Mouse (Mus musculus) heart, postnatal 0 days (tissue): ENCODE data around the gene Gm35549. TPM values are rescaled to one million over a fixed set of nuclear protein-coding genes. Genes with fewer than 3 reads are reported as not detected.
A peak's percentile ranks its signal among the peaks of the same experiment; 100 is the strongest.
"Not testable (repeated sequence)": the region's sequence is repeated elsewhere in the genome, so short reads cannot be mapped to it uniquely, and the experiment has no call there.

Source experiments
- ATAC-seq: fragments of 200-750 bp; cut with Nextera tagmentation; 2 replicates; pipeline ENCODE4 v1.8.0; 2017; ENCODE audit warnings: low read depth, moderate number of reproducible peaks, moderate library complexity; ENCODE audit not compliant: insufficient read depth
- DNase-seq: peaks from one replicate; pipeline ENCODE4 v3.0.0-alpha.2; 2016; ENCODE audit warnings: low spot score
- H3K27ac ChIP-seq: fragments of 300-500 bp; sonication (generic); 2 replicates; pipeline ENCODE4 v1.5.1; 2014; ENCODE audit warnings: low read depth, mild to moderate bottlenecking
- H3K27me3 ChIP-seq: fragments of 300-500 bp; sonication (generic); 2 replicates; pipeline ENCODE4 v1.6.1; 2014; ENCODE audit warnings: low read length, mixed read lengths; ENCODE audit not compliant: control insufficient read depth, insufficient read depth
- H3K36me3 ChIP-seq: fragments of 300-500 bp; sonication (generic); replicated peaks from 2 replicates; pipeline ENCODE4 v1.6.1; 2014; ENCODE audit warnings: low read length, mixed read lengths; ENCODE audit not compliant: control insufficient read depth, insufficient read depth
- H3K4me1 ChIP-seq: fragments of 300-500 bp; sonication (generic); 2 replicates; pipeline ENCODE4 v1.6.1; 2014; ENCODE audit warnings: antibody characterized with exemption; ENCODE audit not compliant: control insufficient read depth, insufficient read depth
- H3K4me2 ChIP-seq: fragments of 300-500 bp; sonication (generic); 2 replicates; pipeline ENCODE4 v1.6.1; 2014; ENCODE audit warnings: low read depth, mild to moderate bottlenecking, low read length, moderate library complexity
- H3K4me3 ChIP-seq: fragments of 300-500 bp; sonication (generic); 2 replicates; pipeline ENCODE4 v1.5.1; 2014; ENCODE audit warnings: low read depth, low read length
- H3K9ac ChIP-seq: fragments of 300-500 bp; sonication (generic); replicated peaks from 2 replicates; pipeline ENCODE4 v1.6.1; 2014; ENCODE audit warnings: low read depth, low read length, mixed read lengths
- H3K9me3 ChIP-seq: fragments of 300-500 bp; sonication (generic); replicated peaks from 2 replicates; pipeline ENCODE4 v1.6.1; 2016; ENCODE audit warnings: low read length; ENCODE audit not compliant: control insufficient read depth
- CTCF ChIP-seq: IDR thresholded peaks from 2 replicates; pipeline ENCODE4 v1.5.1; 2016; ENCODE audit warnings: antibody characterized with exemption, control low read depth, low read depth
- EP300 ChIP-seq: IDR thresholded peaks from 2 replicates; pipeline ENCODE4 v1.6.1; 2016; ENCODE audit warnings: antibody characterized with exemption, low read depth
- WGBS: fragments of 180-500 bp; shearing (Covaris S2); extraction: QIAGEN DNeasy Blood & Tissue Kit; methylation state at CpG from one replicate; pipeline ENCODE4 v1.1.7; 2014; 5-methylcytosine and 5-hydroxymethylcytosine counted together
- polyA plus RNA-seq: library from polyadenylated mRNA; unstranded; fragments of >200 nt; fragmentation: Nextera tagmentation; extraction: Ambion mirVana; gene quantifications from 2 replicates; pipeline ENCODE4 v1.2.1, GENCODE M21; 2015
- total RNA-seq: library from RNA; depleted of rRNA; stranded (reverse); fragments of >200 nt; gene quantifications from 2 replicates; pipeline ENCODE4 v1.2.3, GENCODE M21; 2014; ENCODE audit warnings: low replicate concordance

The Gm35549 gene
- total and polyA plus RNA-seq, 2 experiments from 2014 or later, result 0.20 TPM; not detected in 1

- Histone ChIP-seq H3K27me3 (no peaks in the 10 kb centered on the region), H3K4me3 (no peak overlapping the region)
- TF ChIP-seq CTCF (no peak), EP300 (no peak)
Measured at GRCm38 (mm10) chr9:122856716-122857115, 12.9 kb upstream of the Gm35549 start.

GRCm38 (mm10) chr9:122855617-122856016 lies 11.8 kb upstream of the Gm35549 start:
- TF ChIP-seq CTCF, result no peak
- TF ChIP-seq EP300, result no peak
- peaks cover 94% of the 10 kb centered on the region for H3K36me3 ChIP-seq

More at GRCm38 (mm10) chr9:122856716-122857115, 12.9 kb upstream of the Gm35549 start:
- H3K4me1 ChIP-seq, result no peaks in the 10 kb centered on the region
- no peak overlapping the region for H3K27ac ChIP-seq
- peaks cover 43% of the 10 kb centered on the region for H3K9me3 ChIP-seq
- DNase-seq, result no peak
- ATAC-seq, result no peak
- 98% methylated on average over 3 of the region's 3 CpGs for WGBS
- peaks cover 95% of the 10 kb centered on the region for H3K36me3 ChIP-seq
- H3K9ac ChIP-seq, result no peak overlapping the region
- no peak overlapping the region for H3K4me2 ChIP-seq

DNA sequence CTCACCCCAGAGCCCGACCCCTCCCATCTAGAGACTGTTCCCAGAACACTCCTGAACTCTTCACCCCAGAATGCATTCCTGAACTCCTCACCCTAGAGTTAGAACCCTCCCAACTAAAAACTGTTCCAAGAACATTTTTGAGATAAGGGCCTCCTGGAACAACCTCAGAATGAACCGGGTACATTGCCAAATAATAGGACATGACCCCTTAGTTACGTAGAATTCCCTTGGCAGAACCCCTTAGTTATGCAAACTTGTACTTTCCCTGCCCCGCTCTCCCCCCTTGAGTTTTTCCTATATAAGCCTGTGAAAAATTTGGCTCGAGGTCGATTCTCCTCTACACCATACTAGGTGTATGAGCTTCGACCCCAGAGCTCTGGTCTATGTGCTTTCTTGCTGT lies 11.3 kb upstream of the Gm35549 start:
- not testable (repeated sequence) for H3K4me3 ChIP-seq, H3K9ac ChIP-seq, H3K27me3 ChIP-seq, DNase-seq, H3K4me1 ChIP-seq, H3K4me2 ChIP-seq
- H3K36me3 ChIP-seq, result peaks cover 94% of the 10 kb centered on the region
- ATAC-seq, result peak; percentile 33; the same call in 1 of the 2 replicates
- peak overlapping the region; percentile 67; the same call in 1 of the 2 replicates for H3K27ac ChIP-seq
- H3K9me3 ChIP-seq, result peaks cover 27% of the 10 kb centered on the region
- 38% methylated on average over 2 of the region's 7 CpGs for WGBS

More at GRCm38 (mm10) chr9:122855617-122856016, 11.8 kb upstream of the Gm35549 start:
- Histone ChIP-seq H3K4me3 (no peak overlapping the region), H3K9ac (no peak overlapping the region), H3K9me3 (peaks cover 32% of the 10 kb centered on the region), H3K4me2 (no peak overlapping the region), H3K27me3 (no peaks in the 10 kb centered on the region), H3K27ac (peak overlapping the region; percentile 67), H3K4me1 (no peaks in the 10 kb centered on the region)
- ATAC-seq (no peak), DNase-seq (no peak)
- 95% methylated on average over 4 of the region's 4 CpGs for WGBS

DNA sequence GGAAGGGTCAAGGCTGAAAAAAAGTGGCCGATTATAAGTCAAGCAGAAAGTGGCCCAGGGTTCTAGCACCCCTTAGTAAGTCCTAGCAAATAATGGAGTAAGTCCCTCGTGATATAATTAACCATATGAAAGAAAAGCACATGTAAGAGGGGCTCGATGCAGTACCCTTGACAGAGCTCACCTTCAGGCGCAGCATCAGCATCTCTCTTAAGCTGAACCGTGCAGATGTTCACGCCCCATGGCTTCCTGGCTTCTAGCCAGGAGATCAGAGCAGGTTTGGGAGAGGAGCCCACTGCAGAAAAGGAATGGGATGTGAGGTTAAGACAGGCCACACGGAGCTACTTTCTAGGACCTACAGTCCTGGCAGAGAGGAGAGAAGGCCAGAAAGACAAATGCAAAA lies 10.7 kb upstream of the Gm35549 start:
- Histone ChIP-seq H3K4me3 (no peak overlapping the region), H3K9ac (no peak overlapping the region), H3K4me2 (no peak overlapping the region), H3K4me1 (no peaks in the 10 kb centered on the region), H3K27me3 (no peaks in the 10 kb centered on the region), H3K27ac (peak overlapping the region; percentile 81), H3K9me3 (peaks cover 22% of the 10 kb centered on the region), H3K36me3 (peaks cover 94% of the 10 kb centered on the region)
- ATAC-seq, result peak; percentile 30
- DNase-seq, result no peak
- TF ChIP-seq CTCF, result no peak
- TF ChIP-seq EP300, result no peak
- 78% methylated on average over 7 of the region's 7 CpGs for WGBS

GRCm38 (mm10) chr9:122847811-122848311 lies 4.0 kb upstream of the Gm35549 start:
- not testable (repeated sequence) for H3K4me2 ChIP-seq, H3K27ac ChIP-seq, H3K27me3 ChIP-seq, H3K4me3 ChIP-seq, H3K4me1 ChIP-seq, DNase-seq, H3K9me3 ChIP-seq, H3K9ac ChIP-seq, ATAC-seq
- WGBS, result 54% methylated on average over 7 of the region's 8 CpGs
- H3K36me3 ChIP-seq, result peaks cover 39% of the 10 kb centered on the region

GRCm38 (mm10) chr9:122846156-122846555 lies 2.3 kb upstream of the Gm35549 start:
- H3K36me3 ChIP-seq, result peaks cover 22% of the 10 kb centered on the region
- no peak overlapping the region for H3K4me3 ChIP-seq
- peak; percentile 14 for DNase-seq
- H3K4me2 ChIP-seq, result no peak overlapping the region
- H3K27ac ChIP-seq, result no peak overlapping the region
- 0 out of 2 replicates have a peak, but pooled peaks cover 9% of the 10 kb centered on the region for H3K4me1 ChIP-seq
- TF ChIP-seq CTCF, result no peak
- TF ChIP-seq EP300, result no peak
- ATAC-seq, result peak; percentile 64; the same call in 1 of the 2 replicates
- H3K9me3 ChIP-seq, result peaks cover 7% of the 10 kb centered on the region; the same call in 1 of the 2 replicates
- H3K9ac ChIP-seq, result no peak overlapping the region
- no peaks in the 10 kb centered on the region for H3K27me3 ChIP-seq
